Mouse (Mus musculus): ENCODE results near the gene Zfp174.

DNA sequence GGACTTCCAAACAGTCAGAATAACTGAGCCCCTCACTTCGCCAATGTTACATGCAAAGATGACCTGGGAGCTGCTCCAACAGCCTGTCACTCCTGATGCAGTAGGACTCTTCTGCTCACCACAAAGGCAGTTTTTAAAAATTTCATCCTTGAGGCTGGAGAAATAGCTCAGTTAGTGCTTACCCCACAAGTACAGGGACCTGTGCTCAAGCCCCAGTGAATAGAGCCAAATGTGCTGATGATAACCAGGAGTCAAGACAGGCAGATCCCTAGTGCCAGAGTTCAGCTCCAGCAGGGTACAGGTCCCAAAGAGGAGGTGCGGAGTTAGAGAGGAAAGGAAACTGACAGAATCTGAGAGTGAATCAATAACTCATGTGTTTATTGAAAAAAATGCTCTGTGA is 11.6 kb upstream of the Zfp174 start:
- TF ChIP-seq GATA1 (IDR thresholded peaks at IDR 0.05; ENCODE audit: borderline replicate concordance, low read length) = no peak
- no peak for TF ChIP-seq FLI1 (IDR thresholded peaks at IDR 0.05; ENCODE audit: low read length)
